Mouse (Mus musculus) midbrain, postnatal 0 days (tissue): ENCODE results near the gene Gm11027. TPM values are rescaled to one million over a fixed set of nuclear protein-coding genes. Genes with fewer than 3 reads are reported as not detected.

Source experiments
- ATAC-seq: fragments of 200-750 bp; cut with Nextera tagmentation; 2 replicates; pipeline ENCODE4 v1.8.0; 2017; ENCODE audit warnings: moderate number of reproducible peaks, mild to moderate bottlenecking, moderate TSS enrichment, moderate library complexity; ENCODE audit not compliant: low FRiP score
- DNase-seq: peaks from one replicate; pipeline ENCODE4 v3.0.0-alpha.2; 2015; ENCODE audit warnings: low spot score
- H3K27ac ChIP-seq: fragments of 300-500 bp; sonication (generic); 2 replicates; pipeline ENCODE4 v1.5.1; 2014; ENCODE audit warnings: low read depth, mild to moderate bottlenecking, low read length, mixed read lengths
- H3K27me3 ChIP-seq: fragments of 300-500 bp; sonication (generic); 2 replicates; pipeline ENCODE4 v1.6.1; 2014; ENCODE audit warnings: low read length, control low read depth, mixed read lengths; ENCODE audit not compliant: insufficient read depth
- H3K36me3 ChIP-seq: fragments of 300-500 bp; sonication (generic); 2 replicates; pipeline ENCODE4 v1.6.1; 2014; ENCODE audit warnings: low read length, control low read depth, mixed read lengths; ENCODE audit not compliant: insufficient read depth
- H3K4me1 ChIP-seq: fragments of 300-500 bp; sonication (generic); 2 replicates; pipeline ENCODE4 v1.6.1; 2014; ENCODE audit warnings: mild to moderate bottlenecking, control low read depth, antibody characterized with exemption, low read length, mixed read lengths; ENCODE audit not compliant: insufficient read depth
- H3K4me2 ChIP-seq: fragments of 300-500 bp; sonication (generic); 2 replicates; pipeline ENCODE4 v1.6.1; 2014; ENCODE audit warnings: low read depth, mild to moderate bottlenecking, low read length, mixed read lengths; ENCODE audit not compliant: poor library complexity, severe bottlenecking
- H3K4me3 ChIP-seq: fragments of 300-500 bp; sonication (generic); 2 replicates; pipeline ENCODE4 v1.5.1; 2014; ENCODE audit warnings: low read depth, mild to moderate bottlenecking, low read length, moderate library complexity
- H3K9ac ChIP-seq: fragments of 300-500 bp; sonication (generic); replicated peaks from 2 replicates; pipeline ENCODE4 v1.6.1; 2014; ENCODE audit warnings: mild to moderate bottlenecking, low read length, moderate library complexity, mixed read lengths; ENCODE audit not compliant: poor library complexity, severe bottlenecking
- H3K9me3 ChIP-seq: fragments of 300-500 bp; sonication (generic); 2 replicates; pipeline ENCODE4 v1.6.1; 2016; ENCODE audit warnings: low read length, control low read depth
- CTCF ChIP-seq: IDR thresholded peaks from 2 replicates; pipeline ENCODE4 v1.5.1; 2016; ENCODE audit warnings: antibody characterized with exemption, mild to moderate bottlenecking
- WGBS: fragments of 180-500 bp; shearing (Covaris S2); extraction: QIAGEN DNeasy Blood & Tissue Kit; methylation state at CpG from one replicate; pipeline ENCODE4 v1.1.7; 2014; 5-methylcytosine and 5-hydroxymethylcytosine counted together
- microRNA-seq: library from miRNA; unstranded; fragments of <30 nt; microRNA quantifications from one replicate; pipeline ENCODE4, GENCODE M21; 2016; ENCODE audit warnings: borderline number of aligned reads
- polyA plus RNA-seq: library from polyadenylated mRNA; unstranded; fragments of >200 nt; fragmentation: Nextera tagmentation; extraction: Ambion mirVana; gene quantifications from 2 replicates; pipeline ENCODE4 v1.2.1, GENCODE M21; 2015
- total RNA-seq: library from RNA; depleted of rRNA; stranded (reverse); fragments of >200 nt; gene quantifications from 2 replicates; pipeline ENCODE4 v1.2.3, GENCODE M21; 2014; rRNA removed

The Gm11027 gene
- total and polyA plus RNA-seq, 2 experiments from 2014 or later, result not detected

DNA sequence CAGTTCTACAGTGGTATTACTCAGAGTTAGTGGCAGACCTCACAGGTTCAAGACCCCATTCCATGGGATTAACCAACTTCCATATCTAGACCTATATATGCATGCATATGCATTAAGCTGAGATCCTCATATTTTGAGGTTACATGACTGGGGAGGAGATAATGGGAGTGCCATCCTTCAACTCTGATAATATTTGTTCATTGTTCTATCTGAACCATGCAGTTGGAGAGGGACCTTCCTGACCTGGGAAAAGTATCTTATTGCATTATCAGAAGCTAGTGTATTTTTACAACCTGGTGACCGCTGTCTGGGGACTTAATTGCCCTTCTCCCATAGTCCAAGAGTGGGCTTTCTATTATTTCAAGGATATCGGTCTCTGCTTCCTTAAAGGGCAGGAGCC is 33.4 kb downstream of the Gm11027 start:
- no peak overlapping the region for H3K4me3 ChIP-seq
- no peak for DNase-seq
- no peak for TF ChIP-seq CTCF
- no peaks in the 10 kb centered on the region for H3K9me3 ChIP-seq
- no peak for ATAC-seq
- 95% methylated on average over 2 of the region's 2 CpGs for WGBS
- no peak overlapping the region for H3K9ac ChIP-seq
- no peak overlapping the region for H3K27ac ChIP-seq
- no peak overlapping the region for H3K4me2 ChIP-seq
- no peaks in the 10 kb centered on the region for H3K27me3 ChIP-seq
- H3K36me3 ChIP-seq, result no peaks in the 10 kb centered on the region
- no peaks in the 10 kb centered on the region for H3K4me1 ChIP-seq

DNA sequence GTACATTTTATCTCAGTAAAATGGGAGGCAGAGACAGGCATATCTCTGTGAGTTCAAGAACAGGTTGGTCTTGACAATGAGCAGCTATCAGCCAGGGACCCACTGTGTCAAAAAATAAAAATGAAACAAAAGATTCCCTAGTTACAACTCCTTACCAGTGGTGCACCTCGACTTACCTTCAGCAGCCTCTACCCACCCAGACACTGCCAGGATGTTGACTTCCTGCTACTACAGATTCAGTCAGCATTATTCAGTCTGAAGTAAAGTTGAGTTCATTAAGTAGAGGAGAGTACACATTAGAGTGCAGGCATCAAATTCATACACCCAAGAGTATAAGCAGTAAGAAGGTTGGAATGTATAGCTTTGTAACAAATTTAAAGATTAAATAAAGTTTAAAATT is 38.6 kb downstream of the Gm11027 start:
- ATAC-seq (no peak), DNase-seq (no peak)
- Histone ChIP-seq H3K36me3 (no peaks in the 10 kb centered on the region), H3K9me3 (no peaks in the 10 kb centered on the region), H3K4me2 (no peak overlapping the region), H3K4me3 (no peak overlapping the region), H3K27me3 (no peaks in the 10 kb centered on the region), H3K9ac (no peak overlapping the region), H3K27ac (no peak overlapping the region), H3K4me1 (no peaks in the 10 kb centered on the region)
- WGBS, result 97% methylated on average over 1 of the region's 1 CpGs
- no peak for TF ChIP-seq CTCF

DNA sequence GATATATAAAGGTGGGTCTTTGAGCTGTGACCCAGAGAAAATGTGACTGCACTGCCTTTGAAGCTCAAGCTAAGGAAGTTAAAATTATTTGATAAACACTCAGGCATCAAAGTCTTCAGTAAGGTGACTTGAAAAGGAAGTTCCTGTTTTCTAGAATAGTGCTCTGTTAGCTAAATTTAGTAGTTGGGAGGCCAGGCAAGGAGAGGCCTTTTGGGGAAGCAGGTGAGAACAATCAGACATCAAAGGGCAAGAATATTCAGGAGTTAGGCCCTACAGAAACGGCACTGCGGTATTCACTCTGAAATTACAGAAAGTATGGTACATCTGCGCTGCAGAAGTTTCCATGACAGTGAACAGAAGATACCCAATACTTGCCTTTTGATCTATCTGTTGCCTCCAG is 40.3 kb downstream of the Gm11027 start:
- Histone ChIP-seq H3K4me3 (no peak overlapping the region), H3K27me3 (no peaks in the 10 kb centered on the region), H3K9me3 (no peaks in the 10 kb centered on the region), H3K36me3 (no peaks in the 10 kb centered on the region), H3K4me2 (no peak overlapping the region), H3K27ac (no peak overlapping the region), H3K9ac (no peak overlapping the region), H3K4me1 (no peaks in the 10 kb centered on the region)
- TF ChIP-seq CTCF, result no peak
- DNase-seq, result no peak
- ATAC-seq, result no peak
- 88% methylated on average over 3 of the region's 3 CpGs for WGBS

DNA sequence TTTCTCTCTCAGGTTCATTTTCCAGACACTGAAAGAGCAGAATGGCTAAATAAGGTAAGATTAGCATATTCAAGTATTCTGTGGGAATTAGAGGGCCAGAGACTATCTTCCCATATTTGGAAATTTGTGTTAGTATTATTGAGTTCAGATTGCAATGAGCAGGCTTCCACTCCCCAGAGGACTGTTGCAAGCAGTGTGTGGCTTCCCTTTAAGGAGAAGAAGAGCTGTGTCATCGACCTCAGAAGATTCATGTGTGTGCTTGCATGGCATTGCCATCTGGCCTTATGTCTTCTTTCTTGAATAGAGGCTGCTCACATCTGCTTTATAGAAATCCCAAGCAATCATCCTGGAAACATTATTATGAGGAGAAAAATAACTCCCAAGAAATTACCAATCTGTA is 42.6 kb downstream of the Gm11027 start:
- TF ChIP-seq CTCF, result no peak
- no peak overlapping the region for H3K4me2 ChIP-seq
- WGBS, result 78% methylated on average over 1 of the region's 1 CpGs
- no peak for ATAC-seq
- H3K36me3 ChIP-seq, result no peaks in the 10 kb centered on the region
- no peaks in the 10 kb centered on the region for H3K27me3 ChIP-seq
- no peaks in the 10 kb centered on the region for H3K4me1 ChIP-seq
- no peak for DNase-seq
- no peaks in the 10 kb centered on the region for H3K9me3 ChIP-seq
- H3K9ac ChIP-seq, result no peak overlapping the region
- no peak overlapping the region for H3K4me3 ChIP-seq
- no peak overlapping the region for H3K27ac ChIP-seq

Small RNA genes lying within 50 kb of the gene (microRNA-seq; reads per million reads assigned to microRNA genes)
- not detected for gene Gm23190

Other genes starting within 250 kb of the Gm11027 start
- 32.1 and 37.9 TPM in 2 replicates for gene Zfp386, start 227.7 kb upstream of the Gm11027 start, total RNA-seq
- gene Zfp386, start 227.7 kb upstream of the Gm11027 start, polyA plus RNA-seq, result 33.5 and 37.1 TPM in 2 replicates
- 2.5 and 3.9 TPM in 2 replicates for gene Vipr2, start 197.7 kb upstream of the Gm11027 start, total RNA-seq
- 0.95 and 1.2 TPM in 2 replicates for gene Vipr2, start 197.7 kb upstream of the Gm11027 start, polyA plus RNA-seq
- gene Wdr60, start 12.4 kb upstream of the Gm11027 start, total RNA-seq, result 11.1 and 12.8 TPM in 2 replicates
- 15.0 and 17.5 TPM in 2 replicates for gene Wdr60, start 12.4 kb upstream of the Gm11027 start, polyA plus RNA-seq
- 35.1 and 47.0 TPM in 2 replicates for gene Esyt2, start 5.8 kb downstream of the Gm11027 start, total RNA-seq
- 7.4 and 8.6 TPM in 2 replicates for gene Esyt2, start 5.8 kb downstream of the Gm11027 start, polyA plus RNA-seq
- gene Ncapg2, start 130.0 kb downstream of the Gm11027 start, total RNA-seq, result 6.2 and 7.9 TPM in 2 replicates
- 2.6 and 3.2 TPM in 2 replicates for gene Ncapg2, start 130.0 kb downstream of the Gm11027 start, polyA plus RNA-seq
- gene Ptprn2, start 210.3 kb downstream of the Gm11027 start, total RNA-seq, result 110 and 120 TPM in 2 replicates
- 17.1 and 22.2 TPM in 2 replicates for gene Ptprn2, start 210.3 kb downstream of the Gm11027 start, polyA plus RNA-seq